Mouse (Mus musculus) lung, embryonic 15.5 days (tissue): ENCODE measurements around the gene Pmepa1. TPM values are rescaled to one million over a fixed set of nuclear protein-coding genes. Genes with fewer than 3 reads are reported as not detected.

Experiments
- ATAC-seq: fragments of 200-750 bp; cut with Nextera tagmentation; 2 replicates; pipeline ENCODE4 v1.8.0; 2017; ENCODE audit warnings: moderate number of reproducible peaks, borderline replicate concordance; ENCODE audit not compliant: low FRiP score, low TSS enrichment; ENCODE audit errors: extremely low read depth
- H3K27ac ChIP-seq: fragments of 300-500 bp; sonication (generic); 2 replicates; pipeline ENCODE4 v1.5.1; 2015; ENCODE audit warnings: moderate library complexity, mild to moderate bottlenecking, inconsistent platforms
- H3K27me3 ChIP-seq: fragments of 300-500 bp; sonication (generic); 2 replicates; pipeline ENCODE4 v1.6.1; 2015; ENCODE audit warnings: inconsistent platforms
- H3K36me3 ChIP-seq: fragments of 300-500 bp; sonication (generic); 2 replicates; pipeline ENCODE4 v1.6.1; 2015; ENCODE audit warnings: inconsistent platforms
- H3K4me1 ChIP-seq: fragments of 300-500 bp; sonication (generic); 2 replicates; pipeline ENCODE4 v1.6.1; 2015; ENCODE audit warnings: inconsistent platforms
- H3K4me2 ChIP-seq: fragments of 300-500 bp; sonication (generic); 2 replicates; pipeline ENCODE4 v1.6.1; 2015; ENCODE audit warnings: inconsistent platforms, mild to moderate bottlenecking, moderate library complexity
- H3K4me3 ChIP-seq: fragments of 300-500 bp; sonication (generic); 2 replicates; pipeline ENCODE4 v1.5.1; 2015; ENCODE audit warnings: mild to moderate bottlenecking, inconsistent platforms
- H3K9ac ChIP-seq: fragments of 300-500 bp; sonication (generic); 2 replicates; pipeline ENCODE4 v1.6.1; 2015; ENCODE audit warnings: inconsistent platforms
- H3K9me3 ChIP-seq: fragments of 300-500 bp; sonication (generic); 2 replicates; pipeline ENCODE4 v1.6.1; 2016; ENCODE audit warnings: inconsistent platforms
- WGBS: fragments of 180-500 bp; shearing (Covaris S2); methylation state at CpG from one replicate; pipeline ENCODE4 v1.1.7; 2015; 5-methylcytosine and 5-hydroxymethylcytosine counted together
- polyA plus RNA-seq: library from polyadenylated mRNA; unstranded; fragments of >200 nt; fragmentation: Nextera tagmentation; extraction: Ambion mirVana; gene quantifications from 2 replicates; pipeline ENCODE4 v1.2.1, GENCODE M21; 2015

The Pmepa1 gene
- polyA plus RNA-seq, 1 experiment from 2014 or later, result 7.7 TPM

GRCm38 (mm10) chr2:173264467-173265128, 11.7 kb downstream of the Pmepa1 start:
- Histone ChIP-seq H3K4me1 (peaks cover 70% of the 10 kb centered on the region), H3K9me3 (no peaks in the 10 kb centered on the region), H3K27me3 (no peaks in the 10 kb centered on the region), H3K4me3 (no peak overlapping the region), H3K4me2 (no peak overlapping the region), H3K9ac (no peak overlapping the region), H3K36me3 (no peaks in the 10 kb centered on the region), H3K27ac (no peak overlapping the region)
- 25% methylated on average over 13 of the region's 13 CpGs for WGBS
- no peak; the same call in 1 of the 2 replicates for ATAC-seq

GRCm38 (mm10) chr2:173263636-173264330, 12.6 kb downstream of the Pmepa1 start:
- no peaks in the 10 kb centered on the region for H3K36me3 ChIP-seq
- H3K4me2 ChIP-seq, result no peak overlapping the region
- H3K4me1 ChIP-seq, result peaks cover 76% of the 10 kb centered on the region
- no peaks in the 10 kb centered on the region for H3K9me3 ChIP-seq
- no peak overlapping the region for H3K27ac ChIP-seq
- no peak overlapping the region for H3K9ac ChIP-seq
- H3K4me3 ChIP-seq, result no peak overlapping the region
- 58% methylated on average over 11 of the region's 11 CpGs for WGBS
- no peaks in the 10 kb centered on the region for H3K27me3 ChIP-seq
- 0 out of 2 replicates have a peak, but pooled peaks have one; percentile 10 for ATAC-seq

DNA sequence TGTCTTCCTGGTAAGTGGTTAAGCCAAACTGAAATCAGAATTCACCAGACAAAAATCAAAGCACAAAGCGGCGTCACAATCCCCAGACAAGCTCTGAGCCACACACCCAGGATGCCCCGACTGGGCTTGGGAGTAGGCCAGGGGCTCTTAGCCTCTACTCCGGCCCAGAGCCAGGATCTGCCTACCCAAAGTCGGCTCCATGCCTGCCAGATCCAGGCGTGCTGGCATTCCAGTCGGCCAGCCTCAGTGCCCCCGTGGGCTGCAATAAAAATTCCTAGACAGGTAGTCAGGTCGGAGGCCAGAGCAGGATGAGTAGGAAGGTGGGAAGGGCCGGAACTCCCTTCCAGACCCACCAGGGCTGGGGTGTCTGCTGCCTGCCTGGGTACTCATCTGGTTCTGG, 14.8 kb downstream of the Pmepa1 start:
- Histone ChIP-seq H3K27ac (peak overlapping the region; percentile 26; the same call in 1 of the 2 replicates), H3K36me3 (no peaks in the 10 kb centered on the region), H3K9me3 (no peaks in the 10 kb centered on the region), H3K4me2 (no peak overlapping the region), H3K9ac (no peak overlapping the region), H3K4me3 (no peak overlapping the region), H3K27me3 (no peaks in the 10 kb centered on the region), H3K4me1 (peaks cover 92% of the 10 kb centered on the region)
- 61% methylated on average over 10 of the region's 10 CpGs for WGBS
- no peak for ATAC-seq

DNA sequence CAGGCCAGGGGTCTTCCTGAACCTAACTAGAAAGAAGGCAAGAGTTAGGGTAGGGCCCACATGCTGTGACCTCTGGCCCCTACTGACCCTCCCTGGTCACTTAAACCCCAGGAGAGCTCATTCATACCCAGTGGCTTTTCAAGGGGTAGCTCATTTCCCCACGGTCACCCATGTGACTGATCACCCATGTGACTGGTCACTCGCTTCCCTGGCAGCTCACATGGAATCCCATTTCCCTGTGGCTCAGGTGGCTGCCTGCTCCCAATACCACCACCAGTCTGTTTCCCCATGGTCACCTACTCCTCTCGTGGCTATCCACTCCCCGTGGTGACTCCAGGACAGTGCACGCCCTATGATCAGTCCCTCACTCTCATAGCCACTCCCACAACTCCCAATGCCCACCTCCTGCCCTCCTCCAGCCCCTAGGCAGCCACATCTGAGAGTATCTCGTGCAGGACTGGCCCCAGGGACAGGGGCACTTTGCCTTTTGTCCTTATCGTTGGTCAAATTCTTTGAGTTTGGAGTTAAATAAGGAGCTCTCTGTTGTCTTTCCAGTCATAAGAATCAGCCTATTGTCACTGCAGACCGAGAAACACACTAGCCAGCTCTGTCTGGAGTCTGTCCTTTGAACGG, 17.8 kb downstream of the Pmepa1 start:
- Histone ChIP-seq H3K9ac (no peak overlapping the region), H3K4me2 (no peak overlapping the region), H3K27me3 (no peaks in the 10 kb centered on the region), H3K27ac (peak overlapping the region; percentile 81), H3K4me1 (peaks cover 100% of the 10 kb centered on the region), H3K9me3 (no peaks in the 10 kb centered on the region), H3K4me3 (no peak overlapping the region), H3K36me3 (no peaks in the 10 kb centered on the region)
- WGBS, result 49% methylated on average over 9 of the region's 9 CpGs
- ATAC-seq, result no peak

GRCm38 (mm10) chr2:173257610-173258009, 18.7 kb downstream of the Pmepa1 start:
- H3K4me1 ChIP-seq, result peaks cover 99% of the 10 kb centered on the region
- H3K4me3 ChIP-seq, result no peak overlapping the region
- H3K27ac ChIP-seq, result peak overlapping the region; percentile 81
- H3K9me3 ChIP-seq, result no peaks in the 10 kb centered on the region
- no peaks in the 10 kb centered on the region for H3K27me3 ChIP-seq
- no peak overlapping the region for H3K9ac ChIP-seq
- H3K4me2 ChIP-seq, result no peak overlapping the region
- 18% methylated on average over 7 of the region's 7 CpGs for WGBS
- no peak for ATAC-seq
- H3K36me3 ChIP-seq, result no peaks in the 10 kb centered on the region

DNA sequence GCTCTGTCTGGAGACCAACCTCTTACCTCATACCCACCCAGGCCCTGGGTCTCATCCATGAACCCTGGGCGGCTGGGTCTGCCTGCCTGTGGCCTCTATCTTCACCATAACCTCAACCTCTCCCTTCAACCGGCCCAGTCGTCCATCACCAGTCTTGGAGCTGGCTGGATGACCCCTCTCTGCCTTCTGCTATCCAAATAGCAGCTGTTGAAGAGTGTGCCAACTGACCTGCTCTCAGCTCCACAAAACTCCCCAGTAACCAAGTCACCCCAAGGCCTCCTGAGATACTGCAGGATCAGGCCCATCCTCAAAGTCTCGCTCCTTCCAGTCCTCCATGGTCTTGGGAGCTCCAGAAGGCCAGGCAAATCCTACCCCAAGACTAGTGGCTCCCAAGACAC, 19.8 kb downstream of the Pmepa1 start:
- no peaks in the 10 kb centered on the region for H3K36me3 ChIP-seq
- no peak overlapping the region for H3K4me3 ChIP-seq
- no peak overlapping the region for H3K9ac ChIP-seq
- WGBS, result 47% methylated on average over 4 of the region's 4 CpGs
- no peak for ATAC-seq
- H3K9me3 ChIP-seq, result no peaks in the 10 kb centered on the region
- H3K4me1 ChIP-seq, result peaks cover 98% of the 10 kb centered on the region
- H3K27ac ChIP-seq, result peak overlapping the region; percentile 81
- H3K27me3 ChIP-seq, result no peaks in the 10 kb centered on the region
- H3K4me2 ChIP-seq, result no peak overlapping the region

DNA sequence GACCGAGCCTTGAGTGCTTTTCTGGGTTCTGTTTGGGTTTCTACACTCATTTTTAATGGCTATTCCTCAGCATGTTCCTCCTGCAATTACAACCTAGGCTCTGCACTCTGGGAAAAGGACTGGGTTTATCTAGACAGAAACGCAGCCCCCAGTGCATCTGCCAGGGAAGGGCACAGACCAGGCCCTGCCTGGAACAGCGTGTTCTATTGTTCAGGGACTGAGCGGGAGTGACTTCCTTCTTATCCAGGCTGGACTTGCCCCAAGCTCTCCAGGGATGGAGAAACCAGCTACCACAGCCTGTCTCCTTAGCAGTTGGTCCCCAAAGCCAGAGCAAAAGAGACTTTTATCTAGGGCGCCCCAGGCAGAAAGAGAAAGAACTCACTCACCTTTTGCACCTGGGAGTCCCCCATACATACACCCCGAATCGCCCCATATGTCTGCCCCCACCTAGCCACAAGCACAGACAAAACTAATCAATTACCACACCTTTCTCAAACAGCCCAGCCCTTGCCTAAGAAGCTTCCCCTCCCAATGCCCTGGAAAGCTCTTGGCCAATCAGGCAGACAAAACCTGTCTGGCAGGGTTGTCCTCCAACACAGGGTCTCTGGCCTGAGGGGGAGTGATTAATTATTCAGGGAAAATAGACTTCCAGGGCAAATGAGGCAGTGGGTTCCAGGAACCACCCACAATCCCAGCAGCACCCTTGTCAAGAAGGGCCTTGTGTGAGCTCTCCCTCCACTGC, 20.4 kb downstream of the Pmepa1 start:
- Histone ChIP-seq H3K4me3 (no peak overlapping the region), H3K4me1 (peaks cover 98% of the 10 kb centered on the region), H3K36me3 (no peaks in the 10 kb centered on the region), H3K9ac (no peak overlapping the region), H3K27ac (peak overlapping the region; percentile 81), H3K4me2 (no peak overlapping the region), H3K9me3 (no peaks in the 10 kb centered on the region), H3K27me3 (no peaks in the 10 kb centered on the region)
- ATAC-seq, result no peak
- WGBS, result 59% methylated on average over 7 of the region's 7 CpGs

GRCm38 (mm10) chr2:173253761-173254662, 22.3 kb downstream of the Pmepa1 start:
- 0 out of 2 replicates have a peak overlapping the region, but pooled peaks have one; percentile 6 for H3K9ac ChIP-seq

DNA sequence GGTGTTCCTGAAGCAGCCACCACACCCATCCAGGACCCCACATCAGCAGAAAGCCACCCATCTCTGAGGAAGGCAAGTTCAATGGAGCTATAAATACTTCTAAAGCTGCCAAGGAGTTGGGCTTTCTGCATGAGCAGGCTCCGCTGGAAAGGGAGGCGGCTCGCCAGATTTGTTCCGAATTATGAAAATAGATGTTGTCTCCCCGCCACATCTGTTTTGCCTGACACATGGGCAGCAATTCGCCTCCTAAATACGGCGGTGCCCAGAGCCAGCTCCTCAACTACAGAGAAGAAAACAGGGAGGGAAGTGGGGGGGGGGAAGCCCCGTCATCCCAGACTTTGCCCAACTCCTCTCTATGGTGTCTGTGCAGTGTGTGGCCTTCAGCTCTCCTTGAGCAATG, 24.7 kb downstream of the Pmepa1 start:
- Histone ChIP-seq H3K4me2 (no peak overlapping the region), H3K27ac (peak overlapping the region; percentile 66), H3K9ac (no peak overlapping the region), H3K27me3 (no peaks in the 10 kb centered on the region), H3K4me1 (peaks cover 96% of the 10 kb centered on the region), H3K9me3 (no peaks in the 10 kb centered on the region), H3K4me3 (no peak overlapping the region), H3K36me3 (no peaks in the 10 kb centered on the region)
- 48% methylated on average over 9 of the region's 9 CpGs for WGBS
- ATAC-seq, result no peak

More at GRCm38 (mm10) chr2:173253761-173254662, 22.3 kb downstream of the Pmepa1 start:
- Histone ChIP-seq H3K9me3 (no peaks in the 10 kb centered on the region), H3K4me1 (peaks cover 98% of the 10 kb centered on the region), H3K4me2 (peak overlapping the region; percentile 14; the same call in 1 of the 2 replicates), H3K27me3 (no peaks in the 10 kb centered on the region), H3K27ac (peak overlapping the region; percentile 81), H3K4me3 (no peak overlapping the region), H3K36me3 (no peaks in the 10 kb centered on the region)
- 18% methylated on average over 26 of the region's 26 CpGs for WGBS
- ATAC-seq, result no peak

GRCm38 (mm10) chr2:173251133-173251532, 25.2 kb downstream of the Pmepa1 start:
- peaks cover 96% of the 10 kb centered on the region for H3K4me1 ChIP-seq
- WGBS, result 34% methylated on average over 7 of the region's 7 CpGs
- H3K4me2 ChIP-seq, result no peak overlapping the region
- H3K27me3 ChIP-seq, result no peaks in the 10 kb centered on the region
- H3K4me3 ChIP-seq, result no peak overlapping the region
- no peak overlapping the region for H3K9ac ChIP-seq
- no peaks in the 10 kb centered on the region for H3K36me3 ChIP-seq
- ATAC-seq, result no peak
- H3K27ac ChIP-seq, result peak overlapping the region; percentile 66
- no peaks in the 10 kb centered on the region for H3K9me3 ChIP-seq

GRCm38 (mm10) chr2:173250411-173250810, 25.9 kb downstream of the Pmepa1 start:
- Histone ChIP-seq H3K9me3 (no peaks in the 10 kb centered on the region), H3K4me3 (no peak overlapping the region), H3K4me1 (peaks cover 96% of the 10 kb centered on the region), H3K36me3 (no peaks in the 10 kb centered on the region), H3K9ac (no peak overlapping the region), H3K27me3 (no peaks in the 10 kb centered on the region), H3K27ac (peak overlapping the region; percentile 66), H3K4me2 (no peak overlapping the region)
- 12% methylated on average over 2 of the region's 2 CpGs for WGBS
- peak; percentile 25; the same call in 1 of the 2 replicates for ATAC-seq
